Mouse (Mus musculus) lung, embryonic 15.5 days (tissue): ENCODE results near the gene Babam2. TPM values are rescaled to one million over a fixed set of nuclear protein-coding genes. Genes with fewer than 3 reads are reported as not detected.
A peak's percentile ranks its signal among the peaks of the same experiment; 100 is the strongest.

Experiments
- ATAC-seq: fragments of 200-750 bp; cut with Nextera tagmentation; 2 replicates; pipeline ENCODE4 v1.8.0; 2017; ENCODE audit warnings: moderate number of reproducible peaks, borderline replicate concordance; ENCODE audit not compliant: low FRiP score, low TSS enrichment; ENCODE audit errors: extremely low read depth
- H3K27ac ChIP-seq: fragments of 300-500 bp; sonication (generic); 2 replicates; pipeline ENCODE4 v1.5.1; 2015; ENCODE audit warnings: moderate library complexity, mild to moderate bottlenecking, inconsistent platforms
- H3K27me3 ChIP-seq: fragments of 300-500 bp; sonication (generic); 2 replicates; pipeline ENCODE4 v1.6.1; 2015; ENCODE audit warnings: inconsistent platforms
- H3K36me3 ChIP-seq: fragments of 300-500 bp; sonication (generic); 2 replicates; pipeline ENCODE4 v1.6.1; 2015; ENCODE audit warnings: inconsistent platforms
- H3K4me1 ChIP-seq: fragments of 300-500 bp; sonication (generic); 2 replicates; pipeline ENCODE4 v1.6.1; 2015; ENCODE audit warnings: inconsistent platforms
- H3K4me2 ChIP-seq: fragments of 300-500 bp; sonication (generic); 2 replicates; pipeline ENCODE4 v1.6.1; 2015; ENCODE audit warnings: inconsistent platforms, mild to moderate bottlenecking, moderate library complexity
- H3K4me3 ChIP-seq: fragments of 300-500 bp; sonication (generic); 2 replicates; pipeline ENCODE4 v1.5.1; 2015; ENCODE audit warnings: mild to moderate bottlenecking, inconsistent platforms
- H3K9ac ChIP-seq: fragments of 300-500 bp; sonication (generic); 2 replicates; pipeline ENCODE4 v1.6.1; 2015; ENCODE audit warnings: inconsistent platforms
- H3K9me3 ChIP-seq: fragments of 300-500 bp; sonication (generic); 2 replicates; pipeline ENCODE4 v1.6.1; 2016; ENCODE audit warnings: inconsistent platforms
- WGBS: fragments of 180-500 bp; shearing (Covaris S2); methylation state at CpG from one replicate; pipeline ENCODE4 v1.1.7; 2015; 5-methylcytosine and 5-hydroxymethylcytosine counted together
- polyA plus RNA-seq: library from polyadenylated mRNA; unstranded; fragments of >200 nt; fragmentation: Nextera tagmentation; extraction: Ambion mirVana; gene quantifications from 2 replicates; pipeline ENCODE4 v1.2.1, GENCODE M21; 2015

Gene Babam2
- polyA plus RNA-seq, 1 experiment from 2014 or later = 59.9 TPM

DNA sequence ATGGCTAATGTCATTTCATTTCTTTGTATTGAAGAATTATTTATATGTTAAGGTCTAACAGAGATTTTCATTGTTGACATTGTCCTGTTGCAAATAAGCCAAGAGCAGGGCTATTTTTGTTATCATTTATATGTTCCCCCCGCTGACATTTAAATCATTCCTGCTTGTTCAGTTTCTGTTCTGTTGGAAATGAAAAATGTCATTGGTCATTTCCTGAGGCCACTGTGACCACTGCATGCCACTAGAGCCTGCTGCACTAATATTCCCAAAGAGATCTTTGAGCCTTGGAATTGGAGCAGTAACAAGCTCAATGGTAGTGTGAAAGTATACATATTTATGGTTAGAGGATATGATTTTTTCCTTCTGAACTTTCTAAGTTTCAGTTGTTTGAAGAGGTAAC is 118.6 kb downstream of the Babam2 start:
- no peak overlapping the region for H3K27ac ChIP-seq
- H3K36me3 ChIP-seq = no peaks in the 10 kb centered on the region
- H3K27me3 ChIP-seq = no peaks in the 10 kb centered on the region
- no peak overlapping the region for H3K9ac ChIP-seq
- WGBS = 76% methylated on average over 1 of the region's 1 CpGs
- H3K4me2 ChIP-seq = no peak overlapping the region
- H3K4me3 ChIP-seq = no peak overlapping the region
- peaks cover 2% of the 10 kb centered on the region for H3K4me1 ChIP-seq
- ATAC-seq = no peak
- H3K9me3 ChIP-seq = no peaks in the 10 kb centered on the region

DNA sequence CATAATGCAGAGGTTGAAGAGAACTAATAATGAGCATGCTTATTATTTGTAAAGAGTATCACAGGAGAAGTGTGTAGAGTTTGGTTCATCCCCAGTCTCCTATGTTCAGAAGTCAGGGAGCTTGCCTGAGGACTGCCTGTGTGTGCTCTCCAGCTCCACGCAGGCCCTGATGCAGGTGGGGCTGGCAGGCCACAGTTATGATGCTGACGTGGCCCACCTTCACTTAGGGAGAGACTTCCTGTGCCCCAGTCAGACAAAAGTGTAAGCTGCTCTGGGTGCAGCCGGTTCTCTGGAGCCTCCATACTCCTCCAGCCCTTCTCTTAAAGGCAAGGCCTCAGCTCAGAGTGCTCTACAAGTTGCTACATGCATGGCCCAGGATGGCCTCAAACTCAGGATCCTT is 123.3 kb downstream of the Babam2 start:
- Histone ChIP-seq H3K4me2 (no peak overlapping the region), H3K4me1 (no peaks in the 10 kb centered on the region), H3K36me3 (no peaks in the 10 kb centered on the region), H3K4me3 (no peak overlapping the region), H3K9me3 (no peaks in the 10 kb centered on the region), H3K27ac (no peak overlapping the region), H3K9ac (no peak overlapping the region), H3K27me3 (no peaks in the 10 kb centered on the region)
- WGBS = 76% methylated on average over 3 of the region's 3 CpGs
- ATAC-seq = no peak

DNA sequence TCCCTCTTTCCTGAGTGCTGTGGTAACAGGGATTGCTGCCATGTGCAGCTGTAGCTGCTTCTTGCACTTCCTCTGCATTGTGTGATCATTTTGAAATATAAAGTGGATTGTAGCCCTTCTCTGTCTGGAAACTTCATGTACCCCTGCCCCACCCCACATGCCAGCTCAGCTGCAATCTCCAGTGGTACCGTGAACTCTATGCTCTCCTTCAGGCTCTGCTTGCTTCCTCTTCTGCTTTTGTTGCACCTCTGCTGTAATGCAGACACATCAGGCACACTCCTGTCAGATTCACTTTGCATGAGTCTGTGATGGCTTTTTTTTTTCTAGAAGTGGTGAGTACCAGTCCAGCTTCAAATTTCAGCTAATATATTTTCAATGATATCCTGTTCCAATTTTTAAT is 123.7 kb downstream of the Babam2 start:
- H3K36me3 ChIP-seq = no peaks in the 10 kb centered on the region
- H3K9me3 ChIP-seq = no peaks in the 10 kb centered on the region
- H3K27ac ChIP-seq = no peak overlapping the region
- ATAC-seq = no peak
- H3K4me3 ChIP-seq = no peak overlapping the region
- H3K4me1 ChIP-seq = no peaks in the 10 kb centered on the region
- 93% methylated on average over 1 of the region's 1 CpGs for WGBS
- H3K27me3 ChIP-seq = no peaks in the 10 kb centered on the region
- H3K4me2 ChIP-seq = no peak overlapping the region
- H3K9ac ChIP-seq = no peak overlapping the region

DNA sequence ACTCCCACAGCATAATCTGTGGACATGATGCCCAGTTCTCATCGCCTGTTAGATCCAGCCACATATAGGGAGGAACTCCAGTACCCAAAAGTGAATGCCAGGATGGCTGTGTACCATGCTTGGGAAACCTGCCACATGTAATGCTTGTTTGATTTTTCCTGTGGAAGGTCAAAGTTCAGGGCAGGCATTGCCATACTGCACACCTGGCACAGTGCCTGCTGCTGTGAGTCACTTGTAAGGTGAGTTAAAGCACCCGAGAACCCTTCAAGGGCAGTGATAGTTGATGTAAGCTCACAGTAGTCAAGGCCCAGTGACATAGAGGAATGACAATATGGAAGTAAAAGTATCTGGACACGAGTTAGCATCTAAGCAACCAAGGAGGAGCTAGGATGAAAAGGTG is 126.2 kb downstream of the Babam2 start:
- Histone ChIP-seq H3K27me3 (no peaks in the 10 kb centered on the region), H3K4me2 (no peak overlapping the region), H3K9ac (no peak overlapping the region), H3K4me3 (no peak overlapping the region), H3K4me1 (no peaks in the 10 kb centered on the region), H3K27ac (no peak overlapping the region), H3K36me3 (no peaks in the 10 kb centered on the region), H3K9me3 (no peaks in the 10 kb centered on the region)
- WGBS = 57% methylated on average over 3 of the region's 3 CpGs
- no peak for ATAC-seq

DNA sequence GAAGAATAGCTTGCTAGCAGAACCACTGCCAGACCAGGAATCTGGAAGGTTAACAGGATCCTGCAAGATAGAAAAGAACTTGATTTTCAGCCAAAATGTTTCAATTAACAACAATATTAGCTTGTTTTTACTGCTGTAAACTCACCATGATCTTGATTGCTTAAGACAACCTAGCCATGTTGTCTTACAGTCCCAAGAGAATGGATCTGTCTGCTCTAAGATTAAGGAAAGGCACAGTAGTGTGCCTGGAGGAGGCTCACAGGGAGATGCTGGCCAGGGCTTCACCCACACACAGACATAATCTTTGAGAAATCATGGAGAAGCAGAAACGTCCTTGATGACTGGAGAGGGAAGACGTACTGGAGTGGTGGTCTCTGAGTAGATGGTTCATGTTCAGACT is 126.6 kb downstream of the Babam2 start:
- H3K9me3 ChIP-seq = no peaks in the 10 kb centered on the region
- no peaks in the 10 kb centered on the region for H3K36me3 ChIP-seq
- H3K27ac ChIP-seq = no peak overlapping the region
- no peak overlapping the region for H3K4me2 ChIP-seq
- no peak overlapping the region for H3K9ac ChIP-seq
- H3K27me3 ChIP-seq = no peaks in the 10 kb centered on the region
- no peak for ATAC-seq
- 66% methylated on average over 2 of the region's 2 CpGs for WGBS
- H3K4me3 ChIP-seq = no peak overlapping the region
- no peaks in the 10 kb centered on the region for H3K4me1 ChIP-seq

DNA sequence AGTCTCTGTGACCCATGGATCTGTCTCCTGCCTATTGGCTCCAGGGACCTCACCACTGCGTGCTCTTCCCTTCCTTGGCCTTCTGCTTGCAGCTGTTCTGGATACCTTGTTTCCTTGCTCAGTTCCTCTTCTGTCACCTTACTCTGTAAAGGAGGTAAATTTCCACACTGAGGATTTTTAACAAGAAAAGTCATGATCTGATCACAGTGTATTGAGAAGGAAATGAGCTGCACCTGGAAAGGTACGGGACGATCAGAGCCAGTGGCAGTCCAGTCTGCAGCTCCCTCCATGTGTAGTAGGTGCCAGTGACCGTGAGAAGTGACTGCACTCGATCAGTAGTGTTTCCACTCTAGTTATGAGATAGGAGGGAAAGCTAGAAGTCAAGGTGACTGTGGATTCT is 129.8 kb downstream of the Babam2 start:
- Histone ChIP-seq H3K36me3 (no peaks in the 10 kb centered on the region), H3K4me2 (no peak overlapping the region), H3K4me1 (no peaks in the 10 kb centered on the region), H3K9ac (no peak overlapping the region), H3K27me3 (no peaks in the 10 kb centered on the region), H3K9me3 (no peaks in the 10 kb centered on the region), H3K4me3 (no peak overlapping the region), H3K27ac (no peak overlapping the region)
- ATAC-seq = no peak
- 86% methylated on average over 5 of the region's 5 CpGs for WGBS

DNA sequence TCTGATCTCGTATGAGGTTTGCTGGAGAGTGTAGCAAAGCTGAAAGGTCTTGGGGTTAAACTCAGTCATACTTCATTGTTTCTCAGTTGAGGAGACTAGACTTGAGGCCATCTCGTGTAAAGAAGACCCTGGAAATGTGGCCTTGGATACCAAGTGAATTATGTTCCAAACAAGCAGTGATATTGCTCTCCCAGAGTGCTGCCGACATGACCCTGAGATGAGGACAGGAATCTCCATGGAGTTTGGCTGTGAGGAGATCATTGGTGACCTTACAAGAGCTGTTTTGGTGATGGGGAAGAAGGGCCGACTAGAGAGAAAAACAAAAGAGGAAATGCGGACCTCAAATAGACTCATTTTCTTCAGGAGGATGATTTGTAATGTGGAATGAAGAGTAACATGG is 130.4 kb downstream of the Babam2 start:
- H3K9me3 ChIP-seq = no peaks in the 10 kb centered on the region
- H3K4me2 ChIP-seq = no peak overlapping the region
- H3K27ac ChIP-seq = no peak overlapping the region
- H3K4me1 ChIP-seq = no peaks in the 10 kb centered on the region
- H3K36me3 ChIP-seq = no peaks in the 10 kb centered on the region
- ATAC-seq = no peak
- WGBS = 83% methylated on average over 5 of the region's 5 CpGs
- H3K4me3 ChIP-seq = no peak overlapping the region
- H3K27me3 ChIP-seq = no peaks in the 10 kb centered on the region
- H3K9ac ChIP-seq = no peak overlapping the region

DNA sequence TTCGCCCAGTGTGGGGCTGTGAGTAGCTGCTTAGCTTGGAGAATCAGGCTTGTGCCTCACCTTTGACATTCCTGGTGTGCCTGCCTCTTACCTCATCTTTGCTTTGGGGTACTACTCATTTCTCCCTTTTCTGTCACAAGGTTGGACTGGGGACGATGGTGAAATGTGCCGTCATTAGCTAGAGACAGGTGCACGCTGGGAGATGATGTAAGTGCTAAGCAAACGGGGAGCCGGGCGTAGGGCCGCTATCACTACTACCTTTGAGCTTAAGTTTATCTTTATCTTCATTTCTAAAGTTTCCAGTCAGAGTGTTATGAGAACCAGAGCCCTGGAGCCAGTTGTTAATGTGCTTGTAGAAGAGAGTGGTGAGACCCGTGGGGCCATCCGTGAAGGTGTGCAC is 131.3 kb downstream of the Babam2 start:
- Histone ChIP-seq H3K9me3 (no peaks in the 10 kb centered on the region), H3K4me3 (no peak overlapping the region), H3K4me1 (no peaks in the 10 kb centered on the region), H3K9ac (no peak overlapping the region), H3K36me3 (no peaks in the 10 kb centered on the region), H3K4me2 (no peak overlapping the region), H3K27ac (no peak overlapping the region), H3K27me3 (no peaks in the 10 kb centered on the region)
- WGBS = 76% methylated on average over 10 of the region's 10 CpGs
- ATAC-seq = no peak

DNA sequence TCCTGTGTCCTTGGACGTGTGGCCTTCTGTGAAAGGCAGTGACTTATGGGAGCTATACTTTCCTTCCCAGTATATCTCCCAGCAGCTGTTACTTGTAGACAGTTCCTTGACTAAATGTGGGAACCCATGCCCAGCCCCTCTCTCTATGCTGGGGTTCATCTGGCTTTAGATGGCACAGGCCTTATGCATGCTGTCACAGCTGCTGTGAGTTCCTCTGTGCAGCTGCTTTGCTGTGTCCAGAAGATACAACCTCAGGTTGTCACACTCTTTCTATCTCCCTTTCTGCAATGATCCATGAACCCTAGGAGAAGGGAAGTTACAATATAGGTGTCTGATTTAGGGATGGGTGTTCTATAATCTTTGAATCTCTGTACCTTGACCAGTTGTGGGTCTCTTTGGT is 132.1 kb downstream of the Babam2 start:
- H3K4me1 ChIP-seq = no peaks in the 10 kb centered on the region
- no peaks in the 10 kb centered on the region for H3K9me3 ChIP-seq
- 33% methylated on average over 1 of the region's 1 CpGs for WGBS
- no peak for ATAC-seq
- H3K27me3 ChIP-seq = no peaks in the 10 kb centered on the region
- no peak overlapping the region for H3K4me2 ChIP-seq
- H3K4me3 ChIP-seq = no peak overlapping the region
- H3K27ac ChIP-seq = no peak overlapping the region
- no peak overlapping the region for H3K9ac ChIP-seq
- H3K36me3 ChIP-seq = no peaks in the 10 kb centered on the region

DNA sequence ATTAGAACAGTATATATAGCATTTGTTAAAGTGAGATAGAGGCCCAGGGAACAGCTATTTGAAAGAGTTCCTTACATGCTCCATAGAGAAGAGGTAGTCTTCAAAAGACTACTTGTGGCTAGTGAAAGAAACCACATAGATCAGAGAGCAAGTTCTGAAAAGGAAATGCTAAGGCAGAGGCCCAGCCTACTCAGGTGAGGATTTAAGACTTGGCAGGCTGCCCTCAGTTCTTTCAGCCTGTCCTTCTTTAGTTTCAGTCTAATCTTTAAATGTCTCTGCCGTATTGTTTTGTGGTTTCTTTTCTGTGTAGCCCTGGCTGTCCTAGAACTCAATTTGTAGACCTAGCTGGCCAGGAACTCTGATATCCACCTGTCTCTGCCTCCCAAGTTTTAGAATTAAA is 134.1 kb downstream of the Babam2 start:
- no peak overlapping the region for H3K27ac ChIP-seq
- H3K9me3 ChIP-seq = no peaks in the 10 kb centered on the region
- no peaks in the 10 kb centered on the region for H3K27me3 ChIP-seq
- no peak overlapping the region for H3K9ac ChIP-seq
- 56% methylated on average over 1 of the region's 1 CpGs for WGBS
- no peak overlapping the region for H3K4me3 ChIP-seq
- no peak for ATAC-seq
- H3K4me2 ChIP-seq = no peak overlapping the region
- no peaks in the 10 kb centered on the region for H3K36me3 ChIP-seq
- H3K4me1 ChIP-seq = no peaks in the 10 kb centered on the region

DNA sequence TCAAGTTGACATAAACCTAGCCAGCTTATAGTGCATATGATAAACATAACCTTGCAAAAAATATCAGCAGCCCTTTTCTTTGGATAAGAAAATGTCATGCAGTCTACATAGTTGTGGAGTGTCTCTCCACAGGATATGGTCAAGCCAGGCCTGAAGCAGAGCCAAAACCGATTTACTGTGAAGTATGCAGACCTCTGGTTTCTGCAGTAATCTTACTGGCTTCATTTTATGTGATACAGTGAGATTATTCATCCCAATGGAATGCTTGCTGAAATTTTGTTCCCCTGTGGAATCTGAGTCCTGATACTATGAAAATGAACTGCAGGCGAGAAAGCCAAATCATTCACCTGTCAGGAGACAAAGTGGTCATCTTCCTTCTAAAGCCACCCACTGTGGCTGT is 138.2 kb downstream of the Babam2 start:
- Histone ChIP-seq H3K9me3 (no peaks in the 10 kb centered on the region), H3K27me3 (no peaks in the 10 kb centered on the region), H3K4me1 (peaks cover 10% of the 10 kb centered on the region; the same call in 1 of the 2 replicates), H3K27ac (no peak overlapping the region), H3K36me3 (no peaks in the 10 kb centered on the region), H3K4me2 (no peak overlapping the region), H3K9ac (no peak overlapping the region), H3K4me3 (no peak overlapping the region)
- ATAC-seq = no peak
- WGBS = 76% methylated on average over 2 of the region's 2 CpGs

DNA sequence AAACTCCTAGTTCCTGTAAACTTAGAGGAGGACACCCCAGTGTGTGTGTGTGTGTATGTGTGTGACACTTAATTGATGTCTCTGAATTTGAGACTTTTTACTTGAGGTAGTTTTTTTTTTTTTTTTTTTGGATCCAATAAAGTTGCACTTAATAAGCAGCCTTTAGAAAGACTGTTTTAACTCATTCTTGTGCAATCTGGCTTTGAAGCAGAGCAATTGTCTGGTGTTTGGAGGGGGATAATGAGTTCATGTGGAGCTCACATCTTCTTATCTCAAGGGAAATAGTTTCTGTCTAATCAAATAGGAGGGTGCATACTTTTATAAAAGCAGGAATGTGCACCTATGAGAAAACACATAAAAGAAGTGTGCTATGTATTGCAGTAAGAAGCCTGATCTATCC is 142.5 kb downstream of the Babam2 start:
- no peaks in the 10 kb centered on the region for H3K9me3 ChIP-seq
- H3K36me3 ChIP-seq = no peaks in the 10 kb centered on the region
- H3K4me2 ChIP-seq = no peak overlapping the region
- H3K27ac ChIP-seq = no peak overlapping the region; the same call in 1 of the 2 replicates
- H3K27me3 ChIP-seq = no peaks in the 10 kb centered on the region
- no peak overlapping the region for H3K9ac ChIP-seq
- H3K4me1 ChIP-seq = peaks cover 14% of the 10 kb centered on the region; the same call in 1 of the 2 replicates
- no peak overlapping the region for H3K4me3 ChIP-seq
- ATAC-seq = peak; percentile 27; the same call in 1 of the 2 replicates

DNA sequence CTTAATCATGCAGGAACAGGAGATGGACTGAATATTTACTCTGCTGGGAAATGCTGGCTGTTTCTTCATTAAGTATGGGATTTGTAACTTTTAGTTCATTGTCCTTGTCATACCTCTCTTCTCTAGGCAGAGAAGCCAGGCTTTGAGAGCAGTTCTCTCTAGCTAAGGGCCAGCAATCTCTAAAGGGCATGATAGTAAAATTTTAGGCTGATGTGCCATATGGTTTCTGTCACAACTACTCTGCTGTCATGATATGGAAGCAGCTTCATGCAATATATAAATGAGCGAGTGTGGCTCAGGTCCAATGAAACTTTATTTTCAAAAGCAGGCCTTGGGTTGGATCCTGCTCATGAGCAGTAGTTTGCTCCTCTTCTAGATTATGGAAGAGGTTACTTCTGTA is 142.9 kb downstream of the Babam2 start:
- Histone ChIP-seq H3K36me3 (no peaks in the 10 kb centered on the region), H3K9ac (no peak overlapping the region), H3K27me3 (no peaks in the 10 kb centered on the region), H3K27ac (peak overlapping the region; percentile 54), H3K4me1 (peaks cover 14% of the 10 kb centered on the region; the same call in 1 of the 2 replicates), H3K9me3 (no peaks in the 10 kb centered on the region), H3K4me2 (no peak overlapping the region), H3K4me3 (no peak overlapping the region)
- peak; percentile 89 for ATAC-seq
- 55% methylated on average over 1 of the region's 1 CpGs for whole genome bisulfite sequencing
